Mouse (Mus musculus) CH12.LX (cell line): ENCODE data around the gene Ugt1a8. TPM values are rescaled to one million over a fixed set of nuclear protein-coding genes. Genes with fewer than 3 reads are reported as not detected.

Experiments used
- DNase-seq: peaks from one replicate; pipeline ENCODE4 v3.0.0-alpha.2; 2013; ENCODE audit errors: extremely low read depth
- H3K27ac ChIP-seq: 2 replicates; pipeline ENCODE4 v1.5.1; 2012; ENCODE audit warnings: low read depth, mild to moderate bottlenecking, control low read depth, moderate library complexity; ENCODE audit not compliant: insufficient read depth
- H3K27me3 ChIP-seq: replicated peaks from 2 replicates; pipeline ENCODE3; 2012; ENCODE audit warnings: inconsistent platforms
- H3K36me3 ChIP-seq, 2 experiments: replicated peaks in 1 of 2; 2 replicates each; pipeline versions ENCODE3 to v1.6.1; 2012; ENCODE audit warnings: inconsistent platforms in 1 of 2, low read length in 1 of 2, mild to moderate bottlenecking in 1 of 2, mixed read lengths in 1 of 2, moderate library complexity in 1 of 2; ENCODE audit not compliant: control insufficient read depth in 1 of 2, insufficient read depth in 1 of 2
- H3K4me1 ChIP-seq, 2 experiments: 2 replicates each; pipeline ENCODE4 v1.6.1; 2012; ENCODE audit warnings: inconsistent platforms in 1 of 2, moderate library complexity in 1 of 2; ENCODE audit not compliant: insufficient read depth in 2 of 2, control insufficient read depth in 1 of 2
- H3K4me2 ChIP-seq: 2 replicates; pipeline ENCODE4 v1.6.1; 2012; ENCODE audit warnings: low read depth, mild to moderate bottlenecking, control low read depth; ENCODE audit not compliant: poor library complexity, insufficient read depth, severe bottlenecking
- H3K4me3 ChIP-seq, 3 experiments: fragments of 150-350 bp in 1 of 3; sonication (generic) in 1 of 3; replicated peaks in 1 of 3; 2 replicates each; pipeline versions ENCODE3 to v1.5.1; 2011 to 2012; ENCODE audit warnings: low read depth in 2 of 3, low read length in 2 of 3, mild to moderate bottlenecking in 2 of 3, moderate library complexity in 2 of 3, control low read depth in 1 of 3, improper control_type of control experiment in 1 of 3, inconsistent platforms in 1 of 3, mixed read lengths in 1 of 3; ENCODE audit not compliant: poor library complexity in 1 of 3
- H3K79me2 ChIP-seq: replicated peaks from 2 replicates; pipeline ENCODE4 v1.6.1; 2012; ENCODE audit warnings: mild to moderate bottlenecking, moderate library complexity; ENCODE audit not compliant: control insufficient read depth, poor library complexity, insufficient read depth, severe bottlenecking; ENCODE audit errors: extremely low read depth
- H3K9ac ChIP-seq: 2 replicates; pipeline ENCODE4 v1.6.1; 2012; ENCODE audit warnings: low read depth, mild to moderate bottlenecking, control low read depth, moderate library complexity; ENCODE audit not compliant: insufficient read depth
- H3K9me3 ChIP-seq: replicated peaks from 2 replicates; pipeline ENCODE3; 2012; ENCODE audit warnings: low read length, inconsistent platforms, mixed read lengths
- BHLHE40 ChIP-seq: IDR thresholded peaks from 2 replicates; pipeline ENCODE4 v1.6.1; 2011; ENCODE audit warnings: mild to moderate bottlenecking, low read depth, low read length, improper control_type of control experiment
- CHD2 ChIP-seq: IDR thresholded peaks from 2 replicates; pipeline ENCODE4 v1.6.1; 2011; ENCODE audit warnings: low read length, improper control_type of control experiment
- EP300 ChIP-seq: IDR thresholded peaks from 2 replicates; pipeline ENCODE4 v1.6.1; 2011; ENCODE audit warnings: low read length, improper control_type of control experiment
- HCFC1 ChIP-seq: IDR thresholded peaks from 2 replicates; pipeline ENCODE4 v1.6.1; 2012; ENCODE audit warnings: low read depth, mild to moderate bottlenecking, inconsistent platforms, low read length, improper control_type of control experiment
- JUN ChIP-seq: IDR thresholded peaks from 2 replicates; pipeline ENCODE4 v1.6.1; 2011; ENCODE audit warnings: low read depth, mild to moderate bottlenecking, low read length, improper control_type of control experiment, moderate library complexity; ENCODE audit not compliant: insufficient read depth
- JUND ChIP-seq: conservative IDR thresholded peaks from 2 replicates; pipeline ENCODE4 v1.6.1; 2011; ENCODE audit warnings: low read depth, low read length, improper control_type of control experiment
- KAT2A ChIP-seq: IDR thresholded peaks from 2 replicates; pipeline ENCODE4 v1.6.1; 2012; ENCODE audit warnings: low read length, improper control_type of control experiment, inconsistent platforms; ENCODE audit not compliant: insufficient replicate concordance
- MAZ ChIP-seq: IDR thresholded peaks from 2 replicates; pipeline ENCODE4 v1.6.1; 2012; ENCODE audit warnings: low read depth, mild to moderate bottlenecking, inconsistent platforms, low read length, improper control_type of control experiment, moderate library complexity
- POLR2AphosphoS2 ChIP-seq: IDR thresholded peaks from 2 replicates; pipeline ENCODE4 v1.6.1; 2011; ENCODE audit warnings: low read depth, low read length, improper control_type of control experiment
- SMC3 ChIP-seq: IDR thresholded peaks from 2 replicates; pipeline ENCODE4 v1.6.1; 2011; ENCODE audit warnings: low read depth, low read length, improper control_type of control experiment
- UBTF ChIP-seq: IDR thresholded peaks from 2 replicates; pipeline ENCODE4 v1.6.1; 2012; ENCODE audit warnings: low read depth, mild to moderate bottlenecking, inconsistent platforms, low read length, improper control_type of control experiment, moderate library complexity
- USF1 ChIP-seq: IDR thresholded peaks from 2 replicates; pipeline ENCODE4 v1.6.1; 2014; ENCODE audit warnings: low read depth, mild to moderate bottlenecking, inconsistent platforms, low read length, improper control_type of control experiment
- USF2 ChIP-seq: conservative IDR thresholded peaks from 2 replicates; pipeline ENCODE4 v1.6.1; 2011; ENCODE audit warnings: low read depth, low read length, improper control_type of control experiment
- ZC3H11A ChIP-seq: IDR thresholded peaks from 2 replicates; pipeline ENCODE4 v1.6.1; 2012; ENCODE audit warnings: low read depth, mild to moderate bottlenecking, inconsistent platforms, low read length, improper control_type of control experiment
- ZKSCAN1 ChIP-seq: IDR thresholded peaks from 2 replicates; pipeline ENCODE4 v1.6.1; 2012; ENCODE audit warnings: low read depth, inconsistent platforms, low read length, improper control_type of control experiment, borderline replicate concordance
- ZMIZ1 ChIP-seq: IDR thresholded peaks from 2 replicates; pipeline ENCODE4 v1.6.1; 2012; ENCODE audit warnings: low read depth, mild to moderate bottlenecking, inconsistent platforms, low read length, improper control_type of control experiment
- ZNF384 ChIP-seq: IDR thresholded peaks from 2 replicates; pipeline ENCODE4 v1.6.1; 2012; ENCODE audit warnings: low read depth, low read length, improper control_type of control experiment, inconsistent platforms
- dilution Hi-C: fragments of 300-500 bp; cut with MboI; formaldehyde crosslinking; loops from 2 replicates; pipeline ENCODE4 v1.14.3; 2020; ENCODE audit warnings: low sequenced_read_pairs; ENCODE audit not compliant: extremely low pct_unique_long_range_greater_than_20kb, extremely low pct_ligation_motif_present
- in situ Hi-C: fragments of 300-500 bp; cut with MboI; formaldehyde crosslinking; loops from 3 replicates; pipeline ENCODE4 v1.14.3; 2019; ENCODE audit warnings: low sequenced_read_pairs, low pct_ligation_motif_present, low pct_unique_long_range_greater_than_20kb, mixed read lengths
- polyA plus RNA-seq: library from polyadenylated mRNA; unstranded; fragments of >175 nt; gene quantifications from 2 replicates; pipeline ENCODE4 v1.2.1, GENCODE M21; 2012; ENCODE audit warnings: low read depth; ENCODE audit not compliant: insufficient read length
- total RNA-seq, 2 experiments: library from RNA; depleted of rRNA; stranded (reverse); fragments of 300-350 nt in 1 of 2; fragments of >200 nt in 1 of 2; gene quantifications; 2 replicates each; pipeline ENCODE4 v1.2.3; 2012 to 2014

The Ugt1a8 gene
- total and polyA plus RNA-seq, 3 experiments = not detected

- Histone ChIP-seq H3K9me3 (peaks cover 78% of the 10 kb centered on the region), H3K9ac (no peak overlapping the region), H3K36me3 (no peaks in the 10 kb centered on the region), H3K27ac (no peak overlapping the region), H3K79me2 (no peaks in the 10 kb centered on the region), H3K4me2 (no peak overlapping the region), H3K27me3 (peaks cover 10% of the 10 kb centered on the region), H3K4me1 (no peaks in the 10 kb centered on the region), H3K4me3 (no peak overlapping the region)
- TF ChIP-seq JUND (no peak), POLR2AphosphoS2 (no peak), USF2 (no peak)
- in situ Hi-C loops = no loop called here
- no peak for DNase-seq
- dilution Hi-C loops = no loop called here
Measured at GRCm38 (mm10) chr1:88247660-88248059, 160.0 kb downstream of the Ugt1a8 start.

- Histone ChIP-seq H3K4me2 (no peak overlapping the region), H3K27me3 (peaks cover 10% of the 10 kb centered on the region), H3K4me3 (no peak overlapping the region), H3K79me2 (no peaks in the 10 kb centered on the region), H3K9me3 (peaks cover 80% of the 10 kb centered on the region), H3K27ac (no peak overlapping the region), H3K9ac (no peak overlapping the region), H3K36me3 (no peaks in the 10 kb centered on the region), H3K4me1 (no peaks in the 10 kb centered on the region)
- dilution Hi-C loops (no loop called here), in situ Hi-C loops (no loop called here)
- DNase-seq = no peak
- TF ChIP-seq CHD2 = no peak
Measured at GRCm38 (mm10) chr1:88248658-88249057, 161.0 kb downstream of the Ugt1a8 start.

- Histone ChIP-seq H3K27ac (no peak overlapping the region), H3K79me2 (no peaks in the 10 kb centered on the region), H3K27me3 (peaks cover 12% of the 10 kb centered on the region), H3K4me2 (no peak overlapping the region), H3K36me3 (no peaks in the 10 kb centered on the region), H3K4me1 (no peaks in the 10 kb centered on the region), H3K4me3 (no peak overlapping the region), H3K9me3 (peaks cover 75% of the 10 kb centered on the region), H3K9ac (no peak overlapping the region)
- no peak for TF ChIP-seq ZC3H11A
- TF ChIP-seq JUN = no peak
- no peak for TF ChIP-seq BHLHE40
- TF ChIP-seq USF2 = no peak
- TF ChIP-seq ZNF384 = no peak
- TF ChIP-seq MAZ = no peak
- TF ChIP-seq ZMIZ1 = no peak
- TF ChIP-seq EP300 = no peak
- no peak for TF ChIP-seq HCFC1
- no peak for TF ChIP-seq USF1
- TF ChIP-seq ZKSCAN1 = no peak
- no peak for TF ChIP-seq UBTF
- no peak for TF ChIP-seq KAT2A
- no peak for TF ChIP-seq SMC3
- no peak for DNase-seq
- dilution Hi-C loops = no loop called here
- in situ Hi-C loops = no loop called here
Measured at GRCm38 (mm10) chr1:88249596-88249995, 162.0 kb downstream of the Ugt1a8 start.
